In the genomic region with DNA sequence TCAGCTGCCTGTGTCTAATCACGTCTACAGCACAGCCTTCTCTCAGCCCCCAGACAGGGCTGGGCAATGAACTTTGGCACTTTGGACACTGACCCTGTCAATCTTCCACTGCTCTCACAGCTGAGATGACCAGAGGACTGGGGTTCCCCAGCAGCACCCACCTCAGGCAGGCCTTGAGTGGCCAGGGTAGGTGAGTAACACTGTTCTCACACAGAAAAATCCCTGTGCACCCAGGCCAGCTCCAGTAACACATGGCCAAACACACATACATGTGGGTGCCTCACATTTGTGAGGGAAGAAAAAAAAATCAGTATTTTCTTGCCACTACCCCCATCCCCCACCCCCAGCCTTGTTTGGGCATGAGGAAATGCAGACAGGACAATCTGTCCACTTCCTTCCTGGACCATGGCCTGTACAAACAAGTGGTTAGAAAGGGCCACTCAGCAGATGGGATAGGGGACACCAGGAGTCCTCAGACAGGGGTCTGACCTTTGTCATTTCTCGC, we compare ENCODE assay signal across 14 mouse cellular contexts. TPM values are rescaled to one million over a fixed set of nuclear protein-coding genes. Genes with fewer than 3 reads are reported as not detected.
DNase-seq lines count a peak whose midpoint lies in the region; ATAC-seq and TF ChIP-seq lines count a peak whose summit lies in the region.
"Had no signal": no experiment of that assay in that cellular context is flagged by ENCODE, and none has a peak within 500 bp of the region (broad histone marks: within the 10 kb centered on the region; RNA-seq: fewer than 3 reads in every experiment).

No protein-coding gene starts in this region.

- no peaks in the 10 kb centered on the region for H3K27me3 ChIP-seq in heart, adult 2 months (ENCODE audit: control insufficient read depth, insufficient read depth, low read length)
- no peaks in the 10 kb centered on the region for H3K27me3 ChIP-seq in heart, embryonic 11.5 days (ENCODE audit: control insufficient read depth, insufficient read depth, low read length)
- H3K27me3 ChIP-seq in liver, embryonic 14.5 days (ENCODE audit: control insufficient read depth, insufficient read depth, low read length): no peaks in the 10 kb centered on the region
- no peaks in the 10 kb centered on the region for H3K27me3 ChIP-seq in cerebellum, adult 2 months (ENCODE audit: control insufficient read depth, insufficient read depth, low read length)
- H3K27me3 ChIP-seq: hindbrain, embryonic 12.5 days; megakaryocyte, embryonic 14.5 days had no signal

- H3K9me3 ChIP-seq in heart, embryonic 11.5 days (replicated peaks; ENCODE audit: control insufficient read depth, low read length): no peaks in the 10 kb centered on the region
- no peaks in the 10 kb centered on the region for H3K9me3 ChIP-seq in liver, embryonic 14.5 days (ENCODE audit: control insufficient read depth, low read length)
- H3K9me3 ChIP-seq: hindbrain, embryonic 12.5 days; megakaryocyte, embryonic 14.5 days had no signal

- TF ChIP-seq EP300 in heart, adult 2 months (IDR thresholded peaks at IDR 0.05; ENCODE audit: insufficient read depth, low read depth, low read length): 0 out of 2 replicates have a peak, but pooled peaks have one; percentile 53
- TF ChIP-seq EP300 in liver, embryonic 14.5 days (IDR thresholded peaks at IDR 0.05; ENCODE audit: low read depth): no peak

- peak in 1 of 2 experiments; percentile 51 for DNase-seq in heart, adult 2 months
- DNase-seq in 416B (ENCODE audit: low read depth) (peak; percentile 52), adipocyte (ENCODE audit: low spot score) (no peak)
- DNase-seq in kidney, adult 9 months: peak; percentile 85
- no peak for DNase-seq in liver, embryonic 14.5 days (ENCODE audit: low read depth in 3 of 3, low spot score in 3 of 3)
- no peak for DNase-seq in cerebellum, adult 2 months
- DNase-seq in embryo, embryonic 11 days: no peak
- DNase-seq: adrenal gland, adult 8-10 months; B cell, adult 2 months; cerebellum, postnatal 25 days had no signal

- H3K27ac ChIP-seq in heart, adult 2 months: peak overlapping the region; percentile 47
- H3K27ac ChIP-seq in heart, embryonic 11.5 days (ENCODE audit: low read depth, low read length): no peak overlapping the region; the same call in 1 of the 2 replicates
- no peak overlapping the region for H3K27ac ChIP-seq in liver, embryonic 14.5 days
- no peak overlapping the region for H3K27ac ChIP-seq in cerebellum, adult 2 months (ENCODE audit: insufficient read depth, low read length)
- H3K27ac ChIP-seq: hindbrain, embryonic 12.5 days had no signal

- H3K9ac ChIP-seq in heart, adult 2 months (ENCODE audit: low read depth, low read length): no peak overlapping the region
- no peak overlapping the region for H3K9ac ChIP-seq in heart, embryonic 11.5 days (ENCODE audit: low read depth, low read length)
- no peak overlapping the region for H3K9ac ChIP-seq in liver, embryonic 14.5 days (replicated peaks)
- H3K9ac ChIP-seq: hindbrain, embryonic 12.5 days had no signal

- H3K4me2 ChIP-seq in heart, embryonic 11.5 days: no peak overlapping the region
- H3K4me2 ChIP-seq in liver, embryonic 14.5 days (ENCODE audit: low read depth): no peak overlapping the region
- H3K4me2 ChIP-seq: hindbrain, embryonic 12.5 days had no signal

- no peak overlapping the region for H3K4me3 ChIP-seq in heart, adult 2 months
- H3K4me3 ChIP-seq in heart, embryonic 11.5 days (ENCODE audit: low read depth, low read length): no peak overlapping the region
- no peak overlapping the region for H3K4me3 ChIP-seq in liver, embryonic 14.5 days (ENCODE audit: insufficient read depth in 1 of 2, low read depth in 2 of 2, low read length in 2 of 2)
- H3K4me3 ChIP-seq in cerebellum, adult 2 months (replicated peaks; ENCODE audit: insufficient read depth, low read depth, low read length): no peak overlapping the region
- H3K4me3 ChIP-seq: erythroblast, embryonic 14.5 days; hindbrain, embryonic 12.5 days had no signal

- no peak for TF ChIP-seq CTCF in heart, adult 2 months (IDR thresholded peaks at IDR 0.05)
- TF ChIP-seq CTCF in liver, embryonic 14.5 days (IDR thresholded peaks at IDR 0.05; ENCODE audit: low read depth): no peak
- no peak for TF ChIP-seq CTCF in cerebellum, adult 2 months (IDR thresholded peaks at IDR 0.05; ENCODE audit: borderline replicate concordance, insufficient read depth, low read depth, low read length)

- no peak for ATAC-seq in heart, embryonic 11.5 days (replicated peaks; ENCODE audit: insufficient number of reproducible peaks, low FRiP score, low TSS enrichment)
- peak; percentile 56 for ATAC-seq in liver, embryonic 14.5 days (ENCODE audit: insufficient read depth)

- TF ChIP-seq POLR2A in heart, adult 2 months (IDR thresholded peaks at IDR 0.05; ENCODE audit: insufficient read depth, low read depth, low read length): peak; percentile 39; the same call in 1 of the 2 replicates
- TF ChIP-seq POLR2A in cerebellum, adult 2 months (IDR thresholded peaks at IDR 0.05; ENCODE audit: borderline replicate concordance, insufficient read depth, low read length): no peak

- H3K4me1 ChIP-seq in heart, adult 2 months (ENCODE audit: control insufficient read depth, insufficient read depth, low read length): peaks cover 12% of the 10 kb centered on the region
- peaks cover 7% of the 10 kb centered on the region; the same call in 1 of the 2 replicates for H3K4me1 ChIP-seq in heart, embryonic 11.5 days (ENCODE audit: control insufficient read depth, insufficient read depth, low read length)
- H3K4me1 ChIP-seq in liver, embryonic 14.5 days (replicated peaks; ENCODE audit: control insufficient read depth in 2 of 2, insufficient read depth in 2 of 2, low read length in 1 of 2): peaks cover 0 to 15% of the 10 kb centered on the region in 2 experiments; a peak in 2 of 4 replicates
- H3K4me1 ChIP-seq in cerebellum, adult 2 months (ENCODE audit: control insufficient read depth, insufficient read depth, low read length): peaks cover 9% of the 10 kb centered on the region
- H3K4me1 ChIP-seq: hindbrain, embryonic 12.5 days had no signal

- H3K79me2 ChIP-seq in heart, adult 2 months (replicated peaks; ENCODE audit: control insufficient read depth, insufficient read depth, low read length): no peaks in the 10 kb centered on the region

- 53% methylated on average over 2 of the region's 2 CpGs for WGBS in heart, adult 2 months
- WGBS in heart, embryonic 11.5 days (ENCODE audit: insufficient replicate concordance): 58% methylated on average over 2 of the region's 2 CpGs
- 61% methylated on average over 2 of the region's 2 CpGs for WGBS in liver, embryonic 14.5 days (ENCODE audit: insufficient replicate concordance)
- WGBS in cerebellum, adult 2 months: 65% methylated on average over 2 of the region's 2 CpGs

- no peaks in the 10 kb centered on the region; the same call in 1 of the 2 replicates for H3K36me3 ChIP-seq in heart, adult 2 months (ENCODE audit: control insufficient read depth, insufficient read depth, low read length)
- H3K36me3 ChIP-seq in heart, embryonic 11.5 days (ENCODE audit: control insufficient read depth, insufficient read depth, low read length): peaks cover 63% of the 10 kb centered on the region
- peaks cover 58% of the 10 kb centered on the region for H3K36me3 ChIP-seq in liver, embryonic 14.5 days (replicated peaks; ENCODE audit: control insufficient read depth, insufficient read depth, low read depth)

- intact Hi-C loops in heart, adult 2 months (cut with DNase I): no loop called here

RNA-seq across cellular contexts. Expression of a gene that starts 14.4 kb away (rescaled TPM):
- total RNA-seq in heart, adult 2 months (2021): 10 to 100 TPM; 64.2 to 65.0 TPM
- 77.0 and 90.8 TPM in 2 replicates for polyA plus RNA-seq in heart, adult 2 months (2012; rRNA removed)
- polyA plus RNA-seq in heart, embryonic 11.5 days (2014; fragmentation: Nextera tagmentation; extraction: Ambion mirVana): 35.9 and 40.4 TPM in 2 replicates
- polyA plus RNA-seq in liver, embryonic 14.5 days (2012; rRNA removed): 18.9 and 19.9 TPM in 2 replicates
- polyA plus RNA-seq in liver, embryonic 14.5 days (2014; fragmentation: Nextera tagmentation; extraction: Ambion mirVana): 19.3 and 20.7 TPM in 2 replicates
- 8.6 and 9.6 TPM in 2 replicates for polyA plus RNA-seq in cerebellum, adult 2 months (2012; rRNA removed)

RNA-seq across cellular contexts. Expression of a gene that starts 25.3 kb away (rescaled TPM):
- total RNA-seq in heart, adult 2 months (2021): 1,000 to 10,000 TPM; 5,084 to 5,508 TPM
- 4,851 and 5,939 TPM in 2 replicates for polyA plus RNA-seq in heart, adult 2 months (2012; rRNA removed)
- 3,123 and 3,177 TPM in 2 replicates for polyA plus RNA-seq in heart, embryonic 11.5 days (2014; fragmentation: Nextera tagmentation; extraction: Ambion mirVana)
- 18.2 and 22.2 TPM in 2 replicates for polyA plus RNA-seq in liver, embryonic 14.5 days (2012; rRNA removed)
- 37.5 and 41.2 TPM in 2 replicates for polyA plus RNA-seq in liver, embryonic 14.5 days (2014; fragmentation: Nextera tagmentation; extraction: Ambion mirVana)
- 6.1 and 7.6 TPM in 2 replicates for polyA plus RNA-seq in cerebellum, adult 2 months (2012; rRNA removed)

RNA-seq across cellular contexts. Expression of a gene that starts 33.9 kb away (rescaled TPM):
- total RNA-seq in heart, adult 2 months (2021): 100 to 1,000 TPM; 123 to 129 TPM
- polyA plus RNA-seq in heart, adult 2 months (2012; rRNA removed): 187 and 223 TPM in 2 replicates
- 286 and 325 TPM in 2 replicates for polyA plus RNA-seq in heart, embryonic 11.5 days (2014; fragmentation: Nextera tagmentation; extraction: Ambion mirVana)
- 71.1 and 73.9 TPM in 2 replicates for polyA plus RNA-seq in liver, embryonic 14.5 days (2012; rRNA removed)
- 50.3 and 61.1 TPM in 2 replicates for polyA plus RNA-seq in liver, embryonic 14.5 days (2014; fragmentation: Nextera tagmentation; extraction: Ambion mirVana)
- 292 and 304 TPM in 2 replicates for polyA plus RNA-seq in cerebellum, adult 2 months (2012; rRNA removed)

RNA-seq across cellular contexts. Expression of a gene that starts 34.8 kb away (rescaled TPM):
- total RNA-seq in heart, adult 2 months (2021): 10 to 100 TPM; 15.0 to 15.1 TPM
- 6.1 and 8.0 TPM in 2 replicates for polyA plus RNA-seq in heart, adult 2 months (2012; rRNA removed)
- polyA plus RNA-seq in heart, embryonic 11.5 days (2014; fragmentation: Nextera tagmentation; extraction: Ambion mirVana): 0.03 and 0.08 TPM in 2 replicates
- 0.06 and 0.15 TPM in 2 replicates for polyA plus RNA-seq in liver, embryonic 14.5 days (2012; rRNA removed)
- 0.05 TPM in 1 of 2 replicates, not detected in the other for polyA plus RNA-seq in liver, embryonic 14.5 days (2014; fragmentation: Nextera tagmentation; extraction: Ambion mirVana)
- 3.0 and 3.2 TPM in 2 replicates for polyA plus RNA-seq in cerebellum, adult 2 months (2012; rRNA removed)
- polyA plus RNA-seq: erythroblast, embryonic 14.5 days had no signal

RNA-seq across cellular contexts. Expression of a gene that starts 52.0 kb away (rescaled TPM):
- 10 to 100 TPM; 18.7 to 21.8 TPM for total RNA-seq in heart, adult 2 months (2021)
- 52.5 and 82.7 TPM in 2 replicates for polyA plus RNA-seq in heart, adult 2 months (2012; rRNA removed)
- polyA plus RNA-seq in heart, embryonic 11.5 days (2014; fragmentation: Nextera tagmentation; extraction: Ambion mirVana): 342 and 344 TPM in 2 replicates
- polyA plus RNA-seq in liver, embryonic 14.5 days (2012; rRNA removed): 146 and 164 TPM in 2 replicates
- 161 and 173 TPM in 2 replicates for polyA plus RNA-seq in liver, embryonic 14.5 days (2014; fragmentation: Nextera tagmentation; extraction: Ambion mirVana)
- polyA plus RNA-seq in cerebellum, adult 2 months (2012; rRNA removed): 28.3 and 28.4 TPM in 2 replicates

Comparison
In these comparisons a context has a peak if more than half of its experiments do, and no peak if none do; other contexts are left out.
1. DNase-seq: peak in 416B (single experiment) and kidney, adult 9 months (single experiment); none in liver, embryonic 14.5 days (0 of 3), adipocyte (single experiment), cerebellum, adult 2 months (0 of 2) and embryo, embryonic 11 days (single experiment).
2. RNA of a gene that starts 25.3 kb away (polyA plus RNA-seq): 4,851 to 5,939 TPM in heart, adult 2 months and 3,123 to 3,177 TPM in heart, embryonic 11.5 days; 18.2 to 41.2 TPM in liver, embryonic 14.5 days and 6.1 to 7.6 TPM in cerebellum, adult 2 months; every median in the first group is over 10 times any median in the second.